Mouse (Mus musculus): ENCODE data around the gene Gm21973. TPM values are rescaled to one million over a fixed set of nuclear protein-coding genes. Genes with fewer than 3 reads are reported as not detected.

Gm21973 gene
- polyA plus RNA-seq, 1 experiment from 2014 or later, result not detected

DNA sequence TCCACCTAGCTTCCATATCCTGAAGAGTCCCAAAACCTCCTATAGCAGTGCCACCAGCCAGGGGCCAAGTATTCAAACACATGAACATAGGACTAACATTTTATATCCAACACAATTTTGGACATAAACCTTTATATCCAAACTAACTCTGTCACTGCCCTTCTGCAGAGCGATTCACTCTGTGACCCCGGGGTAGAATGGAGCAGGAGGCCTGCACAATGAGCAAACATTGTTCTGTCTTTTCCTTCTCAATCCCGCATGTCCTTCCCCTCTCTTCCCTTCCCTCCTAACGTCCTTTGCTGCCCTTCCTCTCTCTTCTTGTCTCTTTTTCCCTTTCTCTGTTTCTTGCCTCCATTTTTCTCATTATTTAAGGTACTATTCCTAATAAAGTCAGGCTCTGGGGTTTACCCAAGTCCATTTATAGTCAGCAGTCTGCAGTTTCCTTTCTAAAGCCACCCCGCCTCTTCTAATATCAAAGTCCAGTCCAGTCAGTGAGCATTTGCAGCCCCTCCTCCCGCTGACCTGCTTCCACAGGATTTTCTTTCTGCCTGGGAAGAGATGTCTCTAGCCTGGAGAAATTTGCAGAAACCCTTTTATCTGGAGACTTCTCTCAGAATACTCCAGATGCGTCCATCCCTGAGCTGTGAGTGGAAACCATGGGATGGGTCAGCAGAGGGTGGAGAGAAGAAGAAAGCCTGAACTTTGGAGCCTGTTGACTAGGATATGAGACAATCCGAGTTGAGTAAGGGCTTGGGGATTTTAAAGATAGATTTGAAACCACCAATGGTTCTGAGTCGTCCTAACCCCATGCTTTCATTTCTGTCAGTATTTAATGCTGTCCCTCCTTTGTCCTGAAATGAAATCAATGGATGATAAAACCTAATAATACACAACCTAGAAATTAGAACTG lies 33.1 kb downstream of the Gm21973 start, which contains the start of gene Agxt2:
TSS of gene Agxt2 (plus strand) at position 494 of the 910 bp plus-strand sequence.
- no peak for DNase-seq (ENCODE audit: low spot score)
- 77% methylated on average over 9 of the region's 9 CpGs for WGBS
- H3K9ac ChIP-seq (replicated peaks; ENCODE audit: low read length), result no peak within 1 kb of the TSS
- H3K4me1 ChIP-seq (ENCODE audit: control insufficient read depth, insufficient read depth, low read length), result no peaks in the 10 kb centered on the region
- H3K27ac ChIP-seq (replicated peaks; ENCODE audit: low read depth, low read length), result no peak within 1 kb of the TSS
- no peak within 1 kb of the TSS for H3K4me2 ChIP-seq (ENCODE audit: low read depth, low read length)
- no peaks in the 10 kb centered on the region for H3K36me3 ChIP-seq (replicated peaks; ENCODE audit: control insufficient read depth, insufficient read depth, low read depth, low read length)
- H3K4me3 ChIP-seq (ENCODE audit: low read depth, low read length), result no peak within 1 kb of the TSS
- H3K27me3 ChIP-seq (ENCODE audit: control insufficient read depth, insufficient read depth, low read length), result no peaks in the 10 kb centered on the region
- ATAC-seq (replicated peaks; ENCODE audit: insufficient number of reproducible peaks, low FRiP score, low TSS enrichment, low read depth), result no peak
- no peaks in the 10 kb centered on the region for H3K9me3 ChIP-seq (replicated peaks; ENCODE audit: control insufficient read depth, low read length)

DNA sequence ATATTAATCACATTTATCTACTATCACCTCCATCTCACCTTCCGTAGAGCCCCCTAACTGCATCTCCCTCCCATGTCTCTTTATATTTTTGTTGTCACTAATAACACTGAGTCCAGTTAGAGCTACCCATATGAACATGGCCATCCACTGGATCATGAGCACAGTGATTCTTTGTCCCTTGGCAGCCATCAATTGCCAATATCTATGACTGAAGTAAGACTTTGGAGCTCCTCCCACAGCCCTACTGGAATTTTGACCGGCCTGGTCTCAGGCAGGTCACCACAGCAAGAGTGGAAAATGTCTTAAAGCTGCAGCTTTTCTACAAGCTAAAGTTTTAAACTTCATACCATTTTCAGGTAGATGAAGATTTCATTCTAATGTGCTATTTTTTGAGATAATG lies 41.2 kb downstream of the Gm21973 start:
- ATAC-seq (replicated peaks; ENCODE audit: insufficient number of reproducible peaks, low FRiP score, low TSS enrichment, low read depth), result no peak
- Histone ChIP-seq H3K36me3 (replicated peaks; ENCODE audit: control insufficient read depth, insufficient read depth, low read depth, low read length) (no peaks in the 10 kb centered on the region), H3K9ac (replicated peaks; ENCODE audit: low read length) (no peak overlapping the region), H3K4me2 (ENCODE audit: low read depth, low read length) (no peak overlapping the region), H3K4me3 (ENCODE audit: low read depth, low read length) (no peak overlapping the region), H3K27ac (replicated peaks; ENCODE audit: low read depth, low read length) (no peak overlapping the region), H3K9me3 (replicated peaks; ENCODE audit: control insufficient read depth, low read length) (no peaks in the 10 kb centered on the region), H3K27me3 (ENCODE audit: control insufficient read depth, insufficient read depth, low read length) (no peaks in the 10 kb centered on the region), H3K4me1 (ENCODE audit: control insufficient read depth, insufficient read depth, low read length) (no peaks in the 10 kb centered on the region)
- DNase-seq (ENCODE audit: low spot score), result no peak
- WGBS, result 94% methylated on average over 2 of the region's 2 CpGs

DNA sequence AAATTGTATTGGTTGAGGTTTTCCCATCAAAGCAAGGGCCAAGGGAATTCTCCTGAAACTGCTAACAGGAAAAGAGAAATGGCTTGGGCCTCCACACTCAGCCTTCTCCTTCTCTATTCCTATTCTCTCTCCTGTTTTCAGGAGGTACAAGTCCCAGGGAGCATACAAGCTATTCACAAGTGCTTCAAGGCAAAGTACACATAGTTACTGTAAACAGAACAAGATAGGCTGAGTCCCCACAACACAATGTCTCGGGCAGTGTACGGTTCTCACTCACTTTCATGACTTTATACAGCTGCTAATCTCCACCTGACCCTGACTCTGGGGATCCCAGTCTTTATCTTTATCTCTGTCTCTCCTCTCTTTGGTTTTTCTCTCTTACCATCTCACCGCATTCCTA lies 50.2 kb downstream of the Gm21973 start:
- no peaks in the 10 kb centered on the region for H3K36me3 ChIP-seq (replicated peaks; ENCODE audit: control insufficient read depth, insufficient read depth, low read depth, low read length)
- no peaks in the 10 kb centered on the region for H3K9me3 ChIP-seq (replicated peaks; ENCODE audit: control insufficient read depth, low read length)
- H3K4me2 ChIP-seq (ENCODE audit: low read depth, low read length), result no peak overlapping the region
- H3K4me1 ChIP-seq (ENCODE audit: control insufficient read depth, insufficient read depth, low read length), result no peaks in the 10 kb centered on the region
- WGBS, result 90% methylated on average over 3 of the region's 3 CpGs
- no peaks in the 10 kb centered on the region for H3K27me3 ChIP-seq (ENCODE audit: control insufficient read depth, insufficient read depth, low read length)
- H3K9ac ChIP-seq (replicated peaks; ENCODE audit: low read length), result no peak overlapping the region
- H3K4me3 ChIP-seq (ENCODE audit: low read depth, low read length), result no peak overlapping the region
- DNase-seq (ENCODE audit: low spot score) (no peak), ATAC-seq (replicated peaks; ENCODE audit: insufficient number of reproducible peaks, low FRiP score, low TSS enrichment, low read depth) (no peak)
- H3K27ac ChIP-seq (replicated peaks; ENCODE audit: low read depth, low read length), result no peak overlapping the region

DNA sequence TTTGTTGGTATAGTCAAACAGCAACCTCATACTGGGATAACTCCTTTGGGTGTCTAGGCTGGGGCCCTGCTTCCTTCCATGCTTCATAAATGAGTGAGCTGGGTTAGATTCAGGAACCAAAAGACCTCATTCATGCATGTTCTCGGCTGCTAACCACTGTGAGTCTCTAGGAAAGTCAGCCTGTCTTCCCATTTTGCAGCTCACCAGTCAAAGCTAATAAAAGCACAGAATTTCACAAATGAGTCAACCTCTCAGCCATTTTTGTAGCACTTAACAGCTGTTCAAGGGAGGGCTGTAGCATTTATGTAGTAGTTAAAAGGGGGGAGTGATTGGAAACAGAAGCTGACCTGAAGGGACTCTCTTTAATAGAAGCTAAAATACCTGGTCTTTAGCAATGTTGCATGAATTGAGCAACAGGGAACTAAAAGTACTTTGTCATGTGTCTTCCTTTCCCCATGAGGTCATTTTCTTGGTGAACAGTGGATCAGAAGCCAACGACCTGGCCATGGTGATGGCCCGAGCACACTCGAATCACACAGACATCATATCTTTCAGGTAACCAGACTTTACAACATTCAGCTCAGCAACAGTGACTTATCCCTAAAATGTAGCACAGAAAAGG lies 53.3 kb downstream of the Gm21973 start:
- WGBS, result 80% methylated on average over 4 of the region's 4 CpGs
- H3K36me3 ChIP-seq (replicated peaks; ENCODE audit: control insufficient read depth, insufficient read depth, low read depth, low read length), result no peaks in the 10 kb centered on the region
- no peak overlapping the region for H3K4me3 ChIP-seq (ENCODE audit: low read depth, low read length)
- H3K27ac ChIP-seq (replicated peaks; ENCODE audit: low read depth, low read length), result no peak overlapping the region
- H3K9me3 ChIP-seq (replicated peaks; ENCODE audit: control insufficient read depth, low read length), result no peaks in the 10 kb centered on the region
- ATAC-seq (replicated peaks; ENCODE audit: insufficient number of reproducible peaks, low FRiP score, low TSS enrichment, low read depth) (no peak), DNase-seq (ENCODE audit: low spot score) (no peak)
- H3K9ac ChIP-seq (replicated peaks; ENCODE audit: low read length), result no peak overlapping the region
- no peaks in the 10 kb centered on the region for H3K27me3 ChIP-seq (ENCODE audit: control insufficient read depth, insufficient read depth, low read length)
- H3K4me2 ChIP-seq (ENCODE audit: low read depth, low read length), result no peak overlapping the region
- H3K4me1 ChIP-seq (ENCODE audit: control insufficient read depth, insufficient read depth, low read length), result no peaks in the 10 kb centered on the region

DNA sequence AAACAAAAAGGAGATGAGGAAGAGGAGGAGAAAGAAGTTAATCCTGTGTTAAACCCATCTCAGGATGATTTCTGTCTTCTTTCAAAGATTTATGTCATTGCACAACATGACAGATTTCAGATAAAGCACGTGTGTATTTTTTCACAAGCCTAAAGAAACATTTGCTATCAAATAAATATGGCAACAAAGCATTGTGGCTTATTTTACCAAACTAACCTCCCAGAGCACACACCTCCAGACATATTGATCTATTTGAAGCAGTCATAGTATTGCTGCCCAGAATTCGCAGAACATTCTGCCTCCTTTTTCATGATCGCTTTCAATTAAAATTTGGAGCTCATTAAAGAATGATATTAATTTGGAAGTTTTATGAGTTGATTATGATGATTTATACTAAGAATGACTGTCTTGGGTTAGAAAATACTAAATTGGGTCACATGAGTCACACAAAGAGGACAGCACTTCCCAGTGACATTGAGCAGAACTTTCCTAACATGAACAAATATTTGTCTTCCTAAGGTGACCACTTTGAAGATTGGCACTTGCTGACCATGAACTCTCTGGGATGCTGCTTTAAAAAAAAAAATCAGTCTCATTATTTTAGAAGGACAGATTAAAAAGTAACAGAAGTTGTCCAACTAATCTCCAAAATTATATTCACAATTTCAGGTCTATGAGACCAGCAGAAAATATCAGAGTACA lies 54.7 kb downstream of the Gm21973 start:
- Histone ChIP-seq H3K9me3 (replicated peaks; ENCODE audit: control insufficient read depth, low read length) (no peaks in the 10 kb centered on the region), H3K27ac (replicated peaks; ENCODE audit: low read depth, low read length) (no peak overlapping the region), H3K9ac (replicated peaks; ENCODE audit: low read length) (no peak overlapping the region), H3K4me1 (ENCODE audit: control insufficient read depth, insufficient read depth, low read length) (no peaks in the 10 kb centered on the region), H3K27me3 (ENCODE audit: control insufficient read depth, insufficient read depth, low read length) (no peaks in the 10 kb centered on the region), H3K4me2 (ENCODE audit: low read depth, low read length) (no peak overlapping the region), H3K36me3 (replicated peaks; ENCODE audit: control insufficient read depth, insufficient read depth, low read depth, low read length) (no peaks in the 10 kb centered on the region), H3K4me3 (ENCODE audit: low read depth, low read length) (no peak overlapping the region)
- DNase-seq (ENCODE audit: low spot score) (no peak), ATAC-seq (replicated peaks; ENCODE audit: insufficient number of reproducible peaks, low FRiP score, low TSS enrichment, low read depth) (no peak)
- 92% methylated on average over 3 of the region's 3 CpGs for WGBS

DNA sequence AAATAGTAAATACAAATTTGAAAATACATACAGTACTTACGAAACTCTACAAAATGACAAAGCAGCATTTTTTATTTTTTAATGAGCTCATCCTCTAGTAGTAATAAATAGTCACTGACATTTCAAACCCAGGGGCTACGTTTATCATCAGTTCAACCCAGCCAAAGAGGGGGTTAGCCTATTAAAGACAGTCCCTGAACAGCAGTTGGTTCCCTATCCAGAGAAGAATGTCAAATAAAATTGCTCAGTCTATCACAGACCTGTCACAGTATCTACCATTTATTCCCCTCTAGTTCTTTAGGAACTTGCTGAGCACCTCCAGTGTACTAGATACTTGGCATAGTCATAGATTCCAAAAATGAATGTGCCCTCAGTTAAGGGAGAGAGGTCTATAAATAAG lies 62.1 kb downstream of the Gm21973 start:
- no peak overlapping the region for H3K4me2 ChIP-seq (ENCODE audit: low read depth, low read length)
- no peaks in the 10 kb centered on the region for H3K27me3 ChIP-seq (ENCODE audit: control insufficient read depth, insufficient read depth, low read length)
- H3K9me3 ChIP-seq (replicated peaks; ENCODE audit: control insufficient read depth, low read length), result no peaks in the 10 kb centered on the region
- no peak overlapping the region for H3K9ac ChIP-seq (replicated peaks; ENCODE audit: low read length)
- no peaks in the 10 kb centered on the region for H3K36me3 ChIP-seq (replicated peaks; ENCODE audit: control insufficient read depth, insufficient read depth, low read depth, low read length)
- no peaks in the 10 kb centered on the region for H3K4me1 ChIP-seq (ENCODE audit: control insufficient read depth, insufficient read depth, low read length)
- 86% methylated on average over 2 of the region's 2 CpGs for WGBS
- ATAC-seq (replicated peaks; ENCODE audit: insufficient number of reproducible peaks, low FRiP score, low TSS enrichment, low read depth) (no peak), DNase-seq (ENCODE audit: low spot score) (no peak)
- H3K4me3 ChIP-seq (ENCODE audit: low read depth, low read length), result no peak overlapping the region
- no peak overlapping the region for H3K27ac ChIP-seq (replicated peaks; ENCODE audit: low read depth, low read length)

DNA sequence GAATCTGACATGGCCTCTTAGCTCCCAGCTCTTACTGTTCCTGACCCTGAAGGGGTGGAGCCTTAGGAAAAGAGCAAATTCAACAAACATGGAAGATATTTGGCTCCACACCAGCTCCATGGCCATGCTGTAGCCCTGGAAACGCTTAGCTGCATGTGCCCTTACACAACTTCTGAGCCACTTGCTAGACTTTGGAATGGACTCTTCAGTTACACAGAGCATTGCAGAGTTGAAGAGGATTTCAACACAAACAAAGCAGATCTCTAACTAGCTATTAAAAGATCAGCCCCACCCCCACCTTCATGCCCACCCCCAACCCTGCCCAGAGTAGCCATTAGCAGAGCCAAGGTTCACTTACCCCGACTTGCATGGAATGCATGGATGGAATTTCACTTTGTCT lies 74.6 kb downstream of the Gm21973 start:
- WGBS, result 57% methylated on average over 2 of the region's 2 CpGs
- H3K36me3 ChIP-seq (replicated peaks; ENCODE audit: control insufficient read depth, insufficient read depth, low read depth, low read length), result no peaks in the 10 kb centered on the region
- no peak for ATAC-seq (replicated peaks; ENCODE audit: insufficient number of reproducible peaks, low FRiP score, low TSS enrichment, low read depth)

DNA sequence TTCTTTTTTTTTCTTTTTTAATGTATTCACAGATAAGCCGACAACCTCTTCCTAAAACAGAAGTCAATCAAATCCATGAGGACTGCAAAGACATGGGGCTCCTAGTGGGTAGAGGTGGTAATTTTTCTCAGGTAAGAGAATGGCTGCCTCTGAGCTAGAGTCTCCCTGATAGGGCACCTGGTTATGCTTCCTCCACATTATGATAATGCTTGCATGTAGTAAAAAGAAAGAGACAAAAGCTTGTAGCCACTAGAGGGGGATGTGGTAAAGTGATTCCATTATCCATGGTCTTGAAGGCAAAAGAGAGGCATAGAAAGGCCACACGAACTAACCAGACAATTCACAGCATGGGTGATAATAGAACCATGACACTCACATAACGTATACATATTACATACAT lies 75.2 kb downstream of the Gm21973 start:
- no peak for ATAC-seq (replicated peaks; ENCODE audit: insufficient number of reproducible peaks, low FRiP score, low TSS enrichment, low read depth)
- Histone ChIP-seq H3K4me1 (ENCODE audit: control insufficient read depth, insufficient read depth, low read length) (no peaks in the 10 kb centered on the region), H3K4me2 (ENCODE audit: low read depth, low read length) (no peak overlapping the region), H3K27me3 (ENCODE audit: control insufficient read depth, insufficient read depth, low read length) (no peaks in the 10 kb centered on the region), H3K36me3 (replicated peaks; ENCODE audit: control insufficient read depth, insufficient read depth, low read depth, low read length) (no peaks in the 10 kb centered on the region), H3K4me3 (ENCODE audit: low read depth, low read length) (no peak overlapping the region), H3K9me3 (replicated peaks; ENCODE audit: control insufficient read depth, low read length) (no peaks in the 10 kb centered on the region), H3K27ac (replicated peaks; ENCODE audit: low read depth, low read length) (no peak overlapping the region), H3K9ac (replicated peaks; ENCODE audit: low read length) (no peak overlapping the region)
- peak; percentile 63 for DNase-seq (ENCODE audit: low spot score)
- WGBS, result 60% methylated on average over 3 of the region's 3 CpGs

More for the DNA sequence above, 74.6 kb downstream of the Gm21973 start:
- no peaks in the 10 kb centered on the region for H3K27me3 ChIP-seq (ENCODE audit: control insufficient read depth, insufficient read depth, low read length)
- H3K27ac ChIP-seq (replicated peaks; ENCODE audit: low read depth, low read length), result no peak overlapping the region
- H3K4me2 ChIP-seq (ENCODE audit: low read depth, low read length), result no peak overlapping the region
- no peak for DNase-seq (ENCODE audit: low spot score)
- no peak overlapping the region for H3K4me3 ChIP-seq (ENCODE audit: low read depth, low read length)
- H3K9me3 ChIP-seq (replicated peaks; ENCODE audit: control insufficient read depth, low read length), result no peaks in the 10 kb centered on the region
- no peak overlapping the region for H3K9ac ChIP-seq (replicated peaks; ENCODE audit: low read length)
- no peaks in the 10 kb centered on the region for H3K4me1 ChIP-seq (ENCODE audit: control insufficient read depth, insufficient read depth, low read length)

Data from embryonic facial prominence, embryonic 11.5 days (tissue).